In genomic region chr13:114114586-114114985, GRCm38 (mm10) we compare ENCODE assay signal across 29 mouse cellular contexts.
DNase-seq lines count a peak whose midpoint lies in the region; ATAC-seq lines count a peak whose summit lies in the region.
"Had no signal": no experiment of that assay in that cellular context is flagged by ENCODE, and none has a peak within 500 bp of the region (broad histone marks: within the 10 kb centered on the region; RNA-seq: fewer than 3 reads in every experiment).

No protein-coding gene starts in this region.

- DNase-seq in heart, adult 11 months = peak; percentile 63
- no peak for DNase-seq in heart, postnatal 14 days
- peak; percentile 71 for DNase-seq in midbrain, embryonic 11.5 days (ENCODE audit: low spot score, missing footprints)
- DNase-seq in midbrain, embryonic 14.5 days = no peak
- DNase-seq in R1 (ENCODE audit: low read depth, low spot score) = peak; percentile 61
- DNase-seq in left cerebral cortex, postnatal 10 days (ENCODE audit: extremely low spot score in 1 of 2, low spot score in 2 of 2) = no peak
- no peak for DNase-seq in spleen, postnatal 4 days (ENCODE audit: low spot score in 2 of 2)
- DNase-seq: adrenal gland, adult 8-10 months; adrenal gland, postnatal 14 days; adrenal gland, postnatal 36 days; B cell, adult 2 months; cerebellum, adult 11-12 months; cerebellum, adult 2 months; cerebellum, adult 9-10 months; cerebellum, postnatal 14 days; cerebellum, postnatal 36 days; embryo, embryonic 11 days had no signal

- no peak overlapping the region for H3K4me3 ChIP-seq in midbrain, embryonic 11.5 days (ENCODE audit: low read depth, low read length)
- H3K4me3 ChIP-seq in midbrain, embryonic 14.5 days (replicated peaks; ENCODE audit: low read depth, low read length) = no peak overlapping the region
- H3K4me3 ChIP-seq: embryonic facial prominence, embryonic 13.5 days; embryonic facial prominence, embryonic 15.5 days; erythroblast, embryonic 14.5 days; forebrain, embryonic 10.5 days; forebrain, embryonic 12.5 days had no signal

- no peaks in the 10 kb centered on the region for H3K36me3 ChIP-seq in midbrain, embryonic 11.5 days (ENCODE audit: control insufficient read depth, insufficient read depth, low read length)
- no peaks in the 10 kb centered on the region for H3K36me3 ChIP-seq in midbrain, embryonic 14.5 days (ENCODE audit: control insufficient read depth, insufficient read depth, low read length)
- H3K36me3 ChIP-seq: embryonic facial prominence, embryonic 13.5 days; embryonic facial prominence, embryonic 15.5 days; forebrain, embryonic 10.5 days; forebrain, embryonic 12.5 days had no signal

- H3K4me2 ChIP-seq in midbrain, embryonic 11.5 days = no peak overlapping the region
- H3K4me2 ChIP-seq in midbrain, embryonic 14.5 days (ENCODE audit: low read length) = no peak overlapping the region
- H3K4me2 ChIP-seq: embryonic facial prominence, embryonic 13.5 days; embryonic facial prominence, embryonic 15.5 days; forebrain, embryonic 12.5 days had no signal

- intact Hi-C loops in heart, postnatal 14 days (cut with DNase I) = no loop called here
- intact Hi-C loops in left cerebral cortex, postnatal 10 days (cut with DNase I) = no loop called here

- no peak overlapping the region for H3K27ac ChIP-seq in midbrain, embryonic 11.5 days (ENCODE audit: low read depth, low read length)
- H3K27ac ChIP-seq in midbrain, embryonic 14.5 days (replicated peaks; ENCODE audit: low read depth, low read length) = no peak overlapping the region
- H3K27ac ChIP-seq: embryonic facial prominence, embryonic 13.5 days; embryonic facial prominence, embryonic 15.5 days; forebrain, embryonic 10.5 days; forebrain, embryonic 12.5 days had no signal

- no peaks in the 10 kb centered on the region for H3K4me1 ChIP-seq in midbrain, embryonic 11.5 days (ENCODE audit: control insufficient read depth, insufficient read depth, low read length)
- H3K4me1 ChIP-seq in midbrain, embryonic 14.5 days (ENCODE audit: control insufficient read depth, insufficient read depth, low read length) = 0 out of 2 replicates have a peak, but pooled peaks cover 2% of the 10 kb centered on the region

- H3K9ac ChIP-seq in midbrain, embryonic 11.5 days (ENCODE audit: low read length) = no peak overlapping the region
- no peak overlapping the region for H3K9ac ChIP-seq in midbrain, embryonic 14.5 days (replicated peaks; ENCODE audit: low read length)
- H3K9ac ChIP-seq: embryonic facial prominence, embryonic 13.5 days; embryonic facial prominence, embryonic 15.5 days; forebrain, embryonic 12.5 days had no signal

- no peaks in the 10 kb centered on the region for H3K27me3 ChIP-seq in midbrain, embryonic 11.5 days (ENCODE audit: control insufficient read depth, insufficient read depth, low read length)
- H3K27me3 ChIP-seq in midbrain, embryonic 14.5 days (ENCODE audit: control insufficient read depth, insufficient read depth, low read length) = no peaks in the 10 kb centered on the region
- H3K27me3 ChIP-seq: CH12.LX; embryonic facial prominence, embryonic 13.5 days; embryonic facial prominence, embryonic 15.5 days; forebrain, embryonic 12.5 days; Patski had no signal

- 94% methylated on average over 12 of the region's 12 CpGs for WGBS in midbrain, embryonic 11.5 days
- WGBS in midbrain, embryonic 14.5 days = 89% methylated on average over 12 of the region's 12 CpGs

- H3K9me3 ChIP-seq in midbrain, embryonic 11.5 days (ENCODE audit: control insufficient read depth, low read length) = no peaks in the 10 kb centered on the region
- no peaks in the 10 kb centered on the region for H3K9me3 ChIP-seq in midbrain, embryonic 14.5 days (ENCODE audit: control insufficient read depth, low read length)
- H3K9me3 ChIP-seq: embryonic facial prominence, embryonic 13.5 days; embryonic facial prominence, embryonic 15.5 days; forebrain, embryonic 10.5 days; forebrain, embryonic 12.5 days; G1E had no signal

- no peak for ATAC-seq in midbrain, embryonic 11.5 days (ENCODE audit: low FRiP score)
- ATAC-seq in midbrain, embryonic 14.5 days (ENCODE audit: low FRiP score, low TSS enrichment) = no peak
- ATAC-seq: activated CD4-positive, CD25-positive, alpha-beta regulatory T cell, adult 4 months; CD4-positive, CD25-positive, alpha-beta regulatory T cell, adult 4 months; forebrain, embryonic 14.5 days; forebrain, embryonic 16.5 days; Patski had no signal

Comparison
In these comparisons a context has a peak if more than half of its experiments do, and no peak if none do; other contexts are left out.
1. DNase-seq: peak in heart, adult 11 months (single experiment), midbrain, embryonic 11.5 days (single experiment) and R1 (single experiment); none in heart, postnatal 14 days (0 of 2), midbrain, embryonic 14.5 days (single experiment), left cerebral cortex, postnatal 10 days (0 of 2) and spleen, postnatal 4 days (0 of 2).